Comparison of ENCODE assay signal across 12 mouse cellular contexts in the genomic region with DNA sequence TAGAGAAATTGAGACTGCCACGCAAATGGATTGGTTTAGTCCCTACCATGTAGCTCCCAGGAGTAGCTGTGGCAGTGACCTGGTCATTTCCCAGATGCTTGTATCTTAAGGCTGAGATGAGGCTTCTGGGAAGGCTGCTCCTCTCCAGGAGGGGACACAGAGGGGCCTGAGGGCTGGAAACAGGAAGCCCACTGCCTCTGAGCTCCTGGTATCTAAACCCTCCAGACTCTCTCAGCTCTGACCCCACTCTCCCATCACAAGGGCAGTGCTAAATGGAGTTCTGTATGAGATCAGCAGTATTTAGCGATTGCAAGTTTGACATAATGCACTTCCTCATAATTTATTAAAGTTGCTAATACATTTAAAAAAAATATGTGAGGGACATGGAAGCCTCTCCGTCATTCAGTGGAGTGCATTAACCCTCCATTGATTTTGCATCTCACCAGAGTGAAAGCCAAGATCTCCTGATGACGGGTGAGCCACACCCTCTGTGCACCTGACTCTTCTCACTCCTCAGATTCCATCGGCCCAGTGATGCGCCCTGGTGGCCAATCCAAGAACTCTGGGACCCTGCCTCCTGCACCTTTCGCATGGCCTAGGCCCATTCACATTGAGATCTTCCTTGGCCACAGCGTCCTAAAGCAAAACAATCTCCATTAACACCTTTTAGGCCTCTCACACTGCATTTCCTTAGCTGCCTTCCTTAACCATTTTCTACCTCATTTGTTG.
DNase-seq lines count a peak whose midpoint lies in the region; ATAC-seq lines count a peak whose summit lies in the region.
"Had no signal": no experiment of that assay in that cellular context is flagged by ENCODE, and none has a peak within 500 bp of the region (broad histone marks: within the 10 kb centered on the region; RNA-seq: fewer than 3 reads in every experiment).

No protein-coding gene starts in this region.

- peak overlapping the region; percentile 64 for H3K27ac ChIP-seq in heart, embryonic 12.5 days (ENCODE audit: poor library complexity, severe bottlenecking)
- H3K27ac ChIP-seq in neural tube, embryonic 11.5 days (ENCODE audit: low read depth, low read length) = 0 out of 2 replicates have a peak overlapping the region, but pooled peaks have one; percentile 20
- no peak overlapping the region for H3K27ac ChIP-seq in intestine, embryonic 14.5 days (ENCODE audit: low read depth)
- peak overlapping the region; percentile 76 for H3K27ac ChIP-seq in stomach, embryonic 16.5 days (ENCODE audit: low read length)

- no peak for DNase-seq in heart, postnatal 36 days
- no peak for DNase-seq in neural tube, embryonic 11.5 days (ENCODE audit: low spot score)
- no peak for DNase-seq in neural tube, embryonic 10.5 days (ENCODE audit: extremely low spot score, low spot score)
- DNase-seq in intestine, embryonic 14.5 days (ENCODE audit: low spot score) = no peak
- no peak for DNase-seq in ovary, postnatal 14 days (ENCODE audit: low spot score)
- no peak for DNase-seq in cerebellum, postnatal 4 days (ENCODE audit: low spot score in 2 of 2)
- DNase-seq: adrenal gland, postnatal 36 days; embryo, embryonic 11 days; layer of hippocampus, adult 9-11 months had no signal

- H3K36me3 ChIP-seq in heart, embryonic 12.5 days = peaks cover 8% of the 10 kb centered on the region
- H3K36me3 ChIP-seq in neural tube, embryonic 11.5 days (ENCODE audit: control insufficient read depth, insufficient read depth, low read length) = no peaks in the 10 kb centered on the region
- H3K36me3 ChIP-seq in intestine, embryonic 14.5 days (ENCODE audit: control insufficient read depth, insufficient read depth, low read length) = no peaks in the 10 kb centered on the region
- H3K36me3 ChIP-seq in stomach, embryonic 16.5 days (ENCODE audit: control insufficient read depth, insufficient read depth, low read length) = peaks cover 7% of the 10 kb centered on the region

- H3K9me3 ChIP-seq in heart, embryonic 12.5 days (replicated peaks) = no peaks in the 10 kb centered on the region
- no peaks in the 10 kb centered on the region for H3K9me3 ChIP-seq in neural tube, embryonic 11.5 days (ENCODE audit: control insufficient read depth, low read length)
- no peaks in the 10 kb centered on the region for H3K9me3 ChIP-seq in intestine, embryonic 14.5 days (ENCODE audit: control insufficient read depth, low read length)
- H3K9me3 ChIP-seq in stomach, embryonic 16.5 days (replicated peaks; ENCODE audit: control insufficient read depth, low read length) = no peaks in the 10 kb centered on the region

- ATAC-seq in heart, embryonic 12.5 days (ENCODE audit: insufficient number of reproducible peaks, low FRiP score) = 0 out of 2 replicates have a peak, but pooled peaks have one; percentile 13
- ATAC-seq in neural tube, embryonic 11.5 days (ENCODE audit: insufficient read depth, low FRiP score, low TSS enrichment) = no peak
- ATAC-seq in intestine, embryonic 14.5 days (replicated peaks; ENCODE audit: low FRiP score, low TSS enrichment, low read depth) = 0 out of 2 replicates have a peak, but pooled peaks have one; percentile 30
- peak; percentile 45; the same call in 1 of the 2 replicates for ATAC-seq in stomach, embryonic 16.5 days (ENCODE audit: insufficient read depth, low FRiP score)
- ATAC-seq: midbrain, embryonic 16.5 days had no signal

- H3K9ac ChIP-seq in heart, embryonic 12.5 days = no peak overlapping the region
- H3K9ac ChIP-seq in neural tube, embryonic 11.5 days (ENCODE audit: low read length) = no peak overlapping the region
- no peak overlapping the region for H3K9ac ChIP-seq in intestine, embryonic 14.5 days (ENCODE audit: low read length)
- H3K9ac ChIP-seq in stomach, embryonic 16.5 days (ENCODE audit: low read length) = no peak overlapping the region

- no peaks in the 10 kb centered on the region for H3K27me3 ChIP-seq in heart, embryonic 12.5 days (replicated peaks)
- no peaks in the 10 kb centered on the region for H3K27me3 ChIP-seq in neural tube, embryonic 11.5 days (ENCODE audit: control insufficient read depth, insufficient read depth, low read length)
- no peaks in the 10 kb centered on the region for H3K27me3 ChIP-seq in intestine, embryonic 14.5 days (replicated peaks; ENCODE audit: control insufficient read depth, insufficient read depth, low read length)
- H3K27me3 ChIP-seq in stomach, embryonic 16.5 days (ENCODE audit: control insufficient read depth, insufficient read depth, low read length) = no peaks in the 10 kb centered on the region

- no peak overlapping the region for H3K4me3 ChIP-seq in heart, embryonic 12.5 days
- H3K4me3 ChIP-seq in neural tube, embryonic 11.5 days (ENCODE audit: low read depth, low read length) = no peak overlapping the region
- H3K4me3 ChIP-seq in intestine, embryonic 14.5 days (ENCODE audit: low read depth, low read length) = no peak overlapping the region
- no peak overlapping the region for H3K4me3 ChIP-seq in stomach, embryonic 16.5 days (replicated peaks; ENCODE audit: low read length)

- H3K4me2 ChIP-seq in heart, embryonic 12.5 days = no peak overlapping the region
- H3K4me2 ChIP-seq in neural tube, embryonic 11.5 days (ENCODE audit: low read depth) = no peak overlapping the region
- no peak overlapping the region for H3K4me2 ChIP-seq in intestine, embryonic 14.5 days (ENCODE audit: low read length)
- no peak overlapping the region for H3K4me2 ChIP-seq in stomach, embryonic 16.5 days (ENCODE audit: low read depth, low read length)

- 65% methylated on average over 8 of the region's 8 CpGs for WGBS in heart, embryonic 12.5 days
- WGBS in neural tube, embryonic 11.5 days = 69% methylated on average over 8 of the region's 8 CpGs
- 58% methylated on average over 8 of the region's 8 CpGs for WGBS in intestine, embryonic 14.5 days
- 59% methylated on average over 8 of the region's 8 CpGs for WGBS in stomach, embryonic 16.5 days

- intact Hi-C loops in heart, postnatal 36 days (cut with DNase I) = no loop called here

- peaks cover 28% of the 10 kb centered on the region for H3K4me1 ChIP-seq in heart, embryonic 12.5 days (replicated peaks)
- no peaks in the 10 kb centered on the region for H3K4me1 ChIP-seq in neural tube, embryonic 11.5 days (ENCODE audit: control insufficient read depth, insufficient read depth, low read length)
- peaks cover 12% of the 10 kb centered on the region for H3K4me1 ChIP-seq in intestine, embryonic 14.5 days (replicated peaks; ENCODE audit: control insufficient read depth, insufficient read depth, low read length)
- peaks cover 13% of the 10 kb centered on the region for H3K4me1 ChIP-seq in stomach, embryonic 16.5 days (ENCODE audit: control insufficient read depth, insufficient read depth, low read length)
